Mouse (Mus musculus): ENCODE measurements around the gene Gm5426. TPM values are rescaled to one million over a fixed set of nuclear protein-coding genes. Genes with fewer than 3 reads are reported as not detected.

The Gm5426 gene
- polyA plus RNA-seq (2017; shearing (Covaris generic)): not detected

GRCm38 (mm10) chr10:96136451-96136850 lies at the start of gene Gm5426:
Gm5426 (plus strand) TSS chr10:96136603.

Other genes with a start within 250 kb of the Gm5426 start
- 78.4 TPM for gene Eea1, start 196.0 kb upstream of the Gm5426 start, polyA plus RNA-seq (2017; shearing (Covaris generic))